Mouse (Mus musculus) bone marrow, adult 2 months (tissue): ENCODE data around the gene Nyap2.

Source experiments
- CTCF ChIP-seq: fragments of 200-500 bp; IDR thresholded peaks from 2 replicates; pipeline ENCODE4 v1.5.1; 2011; ENCODE audit warnings: low read length, control low read depth; ENCODE audit not compliant: control insufficient read depth, insufficient read depth
- POLR2A ChIP-seq: fragments of 200-500 bp; IDR thresholded peaks from 2 replicates; pipeline ENCODE4 v1.6.1; 2011; ENCODE audit warnings: low read depth, mild to moderate bottlenecking, control low read depth, low read length, borderline replicate concordance; ENCODE audit not compliant: control insufficient read depth

GRCm38 (mm10) chr1:81316995-81317413 is 240.3 kb downstream of the Nyap2 start:
- TF ChIP-seq CTCF (no peak), POLR2A (no peak)
